Mouse (Mus musculus) frontal cortex, adult 2 months (tissue): ENCODE results near the gene Hist1h4d. TPM values are rescaled to one million over a fixed set of nuclear protein-coding genes. Genes with fewer than 3 reads are reported as not detected.

ENCODE experiments used
- DNase-seq, 2 experiments: peaks; one replicate each; pipeline ENCODE4 v3.0.0; 2022; ENCODE audit warnings: low spot score in 1 of 2; ENCODE audit errors: extremely low spot score in 1 of 2
- polyA plus RNA-seq: library from polyadenylated mRNA; depleted of rRNA; stranded (reverse); fragments of >200 nt; gene quantifications from 2 replicates; pipeline ENCODE4 v1.2.3, GENCODE M21; 2012; rRNA removed

Gene Hist1h4d
- polyA plus RNA-seq, 1 experiment, result 3.4 TPM

DNA sequence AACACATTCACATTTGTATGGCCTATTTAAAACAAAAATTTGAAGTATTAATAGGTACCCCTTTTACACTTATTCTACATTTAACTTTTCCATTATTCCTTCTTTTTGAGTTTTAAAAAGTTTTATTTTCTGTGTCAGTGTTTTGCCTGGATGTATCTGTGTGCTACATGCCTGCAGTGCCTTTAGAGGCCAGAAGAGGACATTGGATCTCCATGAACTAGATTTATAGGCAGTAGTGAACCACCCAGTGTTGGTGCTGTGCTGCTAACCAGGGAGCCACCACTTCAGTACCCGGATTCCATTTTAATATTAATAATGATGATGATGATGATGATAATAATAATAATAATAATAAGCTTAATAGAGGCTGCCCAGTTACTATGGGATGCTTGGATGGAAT lies 49.3 kb downstream of the Hist1h4d start:
- DNase-seq, result peak in 1 of 2 experiments; percentile 11

Other genes with a start within 250 kb of the Hist1h4d start
- gene Zfp322a, start 212.4 kb upstream of the Hist1h4d start, polyA plus RNA-seq, result 16.4 and 18.5 TPM in 2 replicates
- gene Abt1, start 157.7 kb upstream of the Hist1h4d start, polyA plus RNA-seq, result 7.6 TPM in 2 replicates
- gene Btn1a1, start 115.7 kb upstream of the Hist1h4d start, polyA plus RNA-seq, result 0.06 and 0.13 TPM in 2 replicates
- gene Btn2a2, start 92.7 kb upstream of the Hist1h4d start, polyA plus RNA-seq, result 0.38 and 0.46 TPM in 2 replicates
- gene Hist1h4h, start 50.5 kb upstream of the Hist1h4d start, polyA plus RNA-seq, result 26.6 and 33.5 TPM in 2 replicates
- 3.9 and 9.2 TPM in 2 replicates for gene Hist1h2af, start 47.7 kb upstream of the Hist1h4d start, polyA plus RNA-seq
- 0.46 and 0.82 TPM in 2 replicates for gene Hist1h3g, start 46.2 kb upstream of the Hist1h4d start, polyA plus RNA-seq
- gene Hist1h2bh, start 38.2 kb upstream of the Hist1h4d start, polyA plus RNA-seq, result 0.15 and 0.44 TPM in 2 replicates
- 0.22 and 0.59 TPM in 2 replicates for gene Hist1h3f, start 37.5 kb upstream of the Hist1h4d start, polyA plus RNA-seq
- 2.8 and 3.7 TPM in 2 replicates for gene Hist1h4f, start 29.9 kb upstream of the Hist1h4d start, polyA plus RNA-seq
- gene Hist1h1d, start 28.3 kb upstream of the Hist1h4d start, polyA plus RNA-seq, result 0.14 and 0.19 TPM in 2 replicates
- gene Hist1h3e, start 19.2 kb upstream of the Hist1h4d start, polyA plus RNA-seq, result 2.2 and 3.3 TPM in 2 replicates
- gene Hist1h2ae, start 10.4 kb upstream of the Hist1h4d start, polyA plus RNA-seq, result 0.56 and 1.7 TPM in 2 replicates
- 9.7 and 10.4 TPM in 2 replicates for gene Hist1h2bg, start 10.2 kb upstream of the Hist1h4d start, polyA plus RNA-seq
- 0.80 and 1.6 TPM in 2 replicates for gene Hist1h2bf, start 7.4 kb upstream of the Hist1h4d start, polyA plus RNA-seq
- gene Hist1h2ad, start 7.2 kb upstream of the Hist1h4d start, polyA plus RNA-seq, result 1.6 and 1.9 TPM in 2 replicates
- gene Hist1h3d, start 5.8 kb upstream of the Hist1h4d start, polyA plus RNA-seq, result 2.8 and 3.4 TPM in 2 replicates
- gene Hist1h2be, start 39.5 kb downstream of the Hist1h4d start, polyA plus RNA-seq, result 4.3 and 4.7 TPM in 2 replicates
- gene Hist1h1e, start 41.0 kb downstream of the Hist1h4d start, polyA plus RNA-seq, result 2.8 and 3.3 TPM in 2 replicates
- gene Hist1h2ac, start 102.3 kb downstream of the Hist1h4d start, polyA plus RNA-seq, result 1.7 and 2.1 TPM in 2 replicates
- gene Hist1h2bc, start 102.6 kb downstream of the Hist1h4d start, polyA plus RNA-seq, result 154 and 172 TPM in 2 replicates
- gene Hist1h1t, start 114.2 kb downstream of the Hist1h4d start, polyA plus RNA-seq, result not detected in 2 replicates
- gene Hist1h4c, start 116.9 kb downstream of the Hist1h4d start, polyA plus RNA-seq, result 3.1 and 3.3 TPM in 2 replicates
- 3.8 and 4.4 TPM in 2 replicates for gene Hfe, start 129.3 kb downstream of the Hist1h4d start, polyA plus RNA-seq
- gene Hist1h1c, start 157.2 kb downstream of the Hist1h4d start, polyA plus RNA-seq, result 40.7 and 52.1 TPM in 2 replicates
- gene Hist1h3c, start 164.0 kb downstream of the Hist1h4d start, polyA plus RNA-seq, result 0.24 and 0.46 TPM in 2 replicates
- gene Hist1h2bb, start 165.1 kb downstream of the Hist1h4d start, polyA plus RNA-seq, result 0.74 and 1.3 TPM in 2 replicates
- gene Hist1h2ab, start 169.5 kb downstream of the Hist1h4d start, polyA plus RNA-seq, result 0.82 and 2.8 TPM in 2 replicates
- gene Hist1h3b, start 170.7 kb downstream of the Hist1h4d start, polyA plus RNA-seq, result 0.76 and 1.1 TPM in 2 replicates
- gene Hist1h4b, start 175.4 kb downstream of the Hist1h4d start, polyA plus RNA-seq, result 2.9 and 4.5 TPM in 2 replicates
- 3.8 and 4.6 TPM in 2 replicates for gene Hist1h4a, start 179.6 kb downstream of the Hist1h4d start, polyA plus RNA-seq
- gene Hist1h3a, start 180.8 kb downstream of the Hist1h4d start, polyA plus RNA-seq, result 0.86 and 1.2 TPM in 2 replicates
- gene Hist1h1a, start 182.1 kb downstream of the Hist1h4d start, polyA plus RNA-seq, result 0.36 and 0.58 TPM in 2 replicates
- 0.24 and 0.40 TPM in 2 replicates for gene Trim38, start 188.3 kb downstream of the Hist1h4d start, polyA plus RNA-seq
- gene Slc17a2, start 225.4 kb downstream of the Hist1h4d start, polyA plus RNA-seq, result 0.02 and 0.04 TPM in 2 replicates